Mouse (Mus musculus) lung, postnatal 4 days (tissue): ENCODE measurements at regions not wholly inside any gene's neighbourhood (a gene's known extent, or its start where the extent isn't known, plus 50 kb on each side); places are given as distances from the start of the nearest gene placed in this dataset.

Source experiments
- DNase-seq, 2 experiments: peaks; one replicate each; pipeline ENCODE4 v3.0.0; 2021

- no peak for DNase-seq
These were observed 170.4 kb downstream of the 3110018I06Rik start for GRCm38 (mm10) chr12:107658821-107659220.

GRCm38 (mm10) chr12:107662624-107663023 is 174.2 kb downstream of the 3110018I06Rik start:
- no peak for DNase-seq

GRCm38 (mm10) chr12:107667836-107668235 is 179.4 kb downstream of the 3110018I06Rik start:
- no peak for DNase-seq

- DNase-seq = no peak
These were observed 180.6 kb downstream of the 3110018I06Rik start for GRCm38 (mm10) chr12:107669046-107669445.

GRCm38 (mm10) chr12:107669450-107669849 is 181.0 kb downstream of the 3110018I06Rik start:
- DNase-seq = no peak

- DNase-seq = peak; percentile 26 to 51
These were observed 181.5 kb downstream of the 3110018I06Rik start for GRCm38 (mm10) chr12:107669910-107670309.

- no peak for DNase-seq
These were observed 188.6 kb downstream of the 3110018I06Rik start for GRCm38 (mm10) chr12:107677076-107677475.

GRCm38 (mm10) chr12:107687447-107687846 is 199.0 kb downstream of the 3110018I06Rik start:
- DNase-seq = no peak

- DNase-seq = no peak
These were observed 201.0 kb downstream of the 3110018I06Rik start for GRCm38 (mm10) chr12:107689418-107689817.

- no peak for DNase-seq
These were observed 201.6 kb downstream of the 3110018I06Rik start for GRCm38 (mm10) chr12:107690061-107690460.

GRCm38 (mm10) chr12:107693693-107694092 is 205.3 kb downstream of the 3110018I06Rik start:
- no peak for DNase-seq

- DNase-seq = no peak
These were observed 206.6 kb downstream of the 3110018I06Rik start for GRCm38 (mm10) chr12:107695014-107695413.

- DNase-seq = no peak
These were observed 207.2 kb downstream of the 3110018I06Rik start for GRCm38 (mm10) chr12:107695438-107696267.

- DNase-seq = no peak
These were observed 211.9 kb downstream of the 3110018I06Rik start for GRCm38 (mm10) chr12:107700317-107700716.

GRCm38 (mm10) chr12:107700868-107701597 is 212.6 kb downstream of the 3110018I06Rik start:
- DNase-seq = no peak

GRCm38 (mm10) chr12:107708812-107709211 is 220.4 kb downstream of the 3110018I06Rik start:
- no peak for DNase-seq

GRCm38 (mm10) chr12:107711017-107711416 is 222.6 kb downstream of the 3110018I06Rik start:
- no peak for DNase-seq

GRCm38 (mm10) chr12:107711675-107712074 is 223.2 kb downstream of the 3110018I06Rik start:
- DNase-seq = no peak

- DNase-seq = no peak
These were observed 224.8 kb downstream of the 3110018I06Rik start for GRCm38 (mm10) chr12:107713191-107713590.

GRCm38 (mm10) chr12:107714846-107715245 is 226.4 kb downstream of the 3110018I06Rik start:
- no peak for DNase-seq

GRCm38 (mm10) chr12:107715871-107716270 is 227.4 kb downstream of the 3110018I06Rik start:
- DNase-seq = peak; percentile 64 to 88

GRCm38 (mm10) chr12:107720941-107721340 is 232.5 kb downstream of the 3110018I06Rik start:
- no peak for DNase-seq

GRCm38 (mm10) chr12:107723062-107723859 is 234.8 kb downstream of the 3110018I06Rik start:
- DNase-seq = no peak
